Mouse (Mus musculus) frontal cortex, postnatal 36 days (tissue): ENCODE measurements around the gene Zswim3.
"Not testable (repeated sequence)": the region's sequence is repeated elsewhere in the genome, so short reads cannot be mapped to it uniquely, and the experiment has no call there.

Experiments
- DNase-seq, 2 experiments: peaks; one replicate each; pipeline ENCODE4 v3.0.0; 2022; ENCODE audit warnings: low spot score in 2 of 2

The Zswim3 gene

GRCm38 (mm10) chr2:164856309-164857100 is 51.6 kb downstream of the Zswim3 start:
- DNase-seq: no peak

GRCm38 (mm10) chr2:164857101-164857821 is 52.4 kb downstream of the Zswim3 start, which contains the start of gene Pltp:
Gene Pltp (minus strand): TSS chr2:164857711.
- no peak for DNase-seq

- DNase-seq: no peak
Measured at GRCm38 (mm10) chr2:164857842-164858553, 53.1 kb downstream of the Zswim3 start.

- no peak for DNase-seq
Measured at GRCm38 (mm10) chr2:164859155-164859554, 54.3 kb downstream of the Zswim3 start.

- DNase-seq: no peak
Measured at GRCm38 (mm10) chr2:164859640-164860432, 54.9 kb downstream of the Zswim3 start.

GRCm38 (mm10) chr2:164861094-164861493 is 56.2 kb downstream of the Zswim3 start:
- no peak for DNase-seq

GRCm38 (mm10) chr2:164862179-164862861 is 57.4 kb downstream of the Zswim3 start:
- DNase-seq: no peak

GRCm38 (mm10) chr2:164863411-164863810 is 58.5 kb downstream of the Zswim3 start:
- DNase-seq: not testable (repeated sequence)

GRCm38 (mm10) chr2:164864593-164864992 is 59.7 kb downstream of the Zswim3 start:
- DNase-seq: no peak

GRCm38 (mm10) chr2:164866741-164867551 is 62.0 kb downstream of the Zswim3 start:
- no peak for DNase-seq

- no peak for DNase-seq
Measured at GRCm38 (mm10) chr2:164867566-164867965, 62.7 kb downstream of the Zswim3 start.

GRCm38 (mm10) chr2:164868491-164868890 is 63.6 kb downstream of the Zswim3 start:
- no peak for DNase-seq
